Mouse (Mus musculus) A20 (cell line): ENCODE data around the gene Zbtb22.
A peak's percentile ranks its signal among the peaks of the same experiment; 100 is the strongest.
"Not testable (repeated sequence)": the region's sequence is repeated elsewhere in the genome, so short reads cannot be mapped to it uniquely, and the experiment has no call there.

ENCODE experiments used
- DNase-seq: peaks from one replicate; pipeline ENCODE4 v3.0.0-alpha.2; 2011; ENCODE audit warnings: low read depth, low spot score

Gene Zbtb22

GRCm38 (mm10) chr17:33903911-33904651 is 11.6 kb upstream of the Zbtb22 start:
- DNase-seq = peak; percentile 62

DNA sequence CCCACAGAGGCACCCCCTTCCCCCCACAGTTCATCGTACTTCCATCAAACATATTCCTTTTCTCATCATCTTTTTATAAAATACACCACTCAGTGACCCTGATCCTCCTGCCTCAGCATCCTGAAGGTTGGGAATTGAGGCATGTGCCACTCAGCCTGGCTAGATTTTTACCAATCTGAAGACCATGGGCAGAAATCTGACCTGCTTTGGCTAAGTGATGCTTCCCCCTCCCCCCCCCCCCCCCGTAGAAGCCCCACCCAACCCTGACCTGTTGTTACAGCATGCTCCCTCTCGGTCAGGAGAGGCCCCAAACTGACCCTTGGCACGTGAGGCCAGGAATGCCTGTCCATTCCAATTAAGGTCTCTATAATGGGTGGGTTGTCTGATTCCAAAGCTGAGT is 10.9 kb upstream of the Zbtb22 start, which contains the start of gene Platr17:
Gene Platr17 (plus strand): TSS at position 301 of the 400 bp plus-strand sequence.
- DNase-seq = not testable (repeated sequence)

DNA sequence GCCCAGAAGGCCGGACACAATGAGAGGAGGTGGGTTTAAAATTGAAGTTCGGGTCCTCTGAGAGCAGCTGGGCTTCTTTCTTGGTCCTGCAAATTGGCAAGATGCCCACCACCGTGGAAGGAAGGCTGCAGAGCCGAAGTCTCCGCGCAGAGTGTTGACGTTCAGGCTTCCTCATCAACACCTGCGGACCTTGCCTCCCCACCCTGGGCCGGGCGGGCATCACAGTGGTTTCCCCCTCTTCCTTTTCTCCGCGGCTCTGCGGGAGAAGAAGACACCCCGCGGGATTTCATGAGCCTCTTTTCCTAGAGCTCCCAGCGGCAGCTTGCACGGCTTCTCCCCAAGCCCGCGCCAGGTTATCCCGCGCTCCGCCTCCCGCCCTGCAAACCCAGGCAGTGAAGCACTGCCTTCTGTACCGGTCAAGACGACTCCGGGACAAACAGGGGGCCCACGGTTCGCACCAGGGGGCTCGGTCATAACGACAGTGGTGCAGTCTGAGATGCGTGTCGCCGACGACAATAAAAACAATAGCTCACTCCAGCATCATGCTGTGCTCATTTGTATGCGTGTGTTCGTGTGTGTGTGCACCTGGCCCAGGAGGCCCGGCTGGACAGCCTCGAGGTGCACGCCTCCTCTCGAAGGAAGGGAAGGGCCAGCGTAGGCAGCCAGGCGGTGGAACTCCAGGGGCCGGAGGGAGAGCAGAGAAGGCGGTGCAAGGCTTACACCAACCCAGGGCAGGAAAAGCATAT is 7.2 kb upstream of the Zbtb22 start:
- DNase-seq = peak; percentile 81

DNA sequence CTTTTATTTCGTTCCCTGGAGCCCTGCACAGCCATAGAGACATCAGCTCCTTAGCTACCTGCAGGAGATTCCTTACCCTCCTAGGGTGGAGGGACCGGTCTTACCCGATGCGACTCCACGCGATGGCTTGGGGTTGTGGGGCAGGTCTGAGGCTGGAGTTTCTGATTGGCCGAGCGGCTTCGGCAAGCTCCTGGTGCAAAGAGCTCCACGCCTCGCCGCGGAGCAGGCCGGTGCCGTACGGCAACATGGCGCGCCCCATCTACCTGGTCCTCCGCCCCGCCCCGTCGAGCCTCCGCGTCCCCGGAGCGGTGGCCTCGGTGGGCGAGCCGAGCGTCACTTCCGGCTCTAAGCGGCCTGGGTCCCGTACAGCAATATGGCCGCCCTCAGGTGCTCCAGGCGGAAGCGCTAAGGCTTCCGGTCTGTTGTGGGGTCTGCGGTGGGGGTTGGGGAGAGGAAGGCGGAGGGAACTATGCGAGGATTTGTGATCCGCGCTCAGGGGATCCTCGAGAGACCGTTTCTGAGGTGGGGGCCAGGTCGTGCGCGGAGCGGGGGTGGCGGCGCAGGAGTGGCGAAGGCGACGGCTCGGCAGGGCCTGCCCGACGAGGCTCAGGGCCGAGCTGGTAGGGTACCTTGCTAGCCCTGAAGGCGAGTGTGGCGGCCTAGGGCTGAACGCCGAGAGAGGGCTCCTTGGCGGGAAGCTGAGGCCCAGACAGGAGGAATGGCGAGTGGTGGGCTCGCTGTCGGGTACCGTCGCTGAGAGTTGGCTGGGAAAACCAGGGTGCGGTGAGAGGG is 6.4 kb upstream of the Zbtb22 start, which contains the start of gene Daxx:
Gene Daxx (plus strand): TSS at position 338 of the 792 bp plus-strand sequence.
- DNase-seq = peak; percentile 100

GRCm38 (mm10) chr17:33909869-33910250 is 5.8 kb upstream of the Zbtb22 start:
- no peak for DNase-seq

GRCm38 (mm10) chr17:33910346-33911051 is 5.2 kb upstream of the Zbtb22 start:
- DNase-seq = peak; percentile 74

GRCm38 (mm10) chr17:33911052-33911812 is 4.5 kb upstream of the Zbtb22 start:
- no peak for DNase-seq

GRCm38 (mm10) chr17:33911813-33912414 is 3.8 kb upstream of the Zbtb22 start:
- DNase-seq = no peak

- no peak for DNase-seq
Measured at GRCm38 (mm10) chr17:33913264-33913663, 2.4 kb upstream of the Zbtb22 start.

DNA sequence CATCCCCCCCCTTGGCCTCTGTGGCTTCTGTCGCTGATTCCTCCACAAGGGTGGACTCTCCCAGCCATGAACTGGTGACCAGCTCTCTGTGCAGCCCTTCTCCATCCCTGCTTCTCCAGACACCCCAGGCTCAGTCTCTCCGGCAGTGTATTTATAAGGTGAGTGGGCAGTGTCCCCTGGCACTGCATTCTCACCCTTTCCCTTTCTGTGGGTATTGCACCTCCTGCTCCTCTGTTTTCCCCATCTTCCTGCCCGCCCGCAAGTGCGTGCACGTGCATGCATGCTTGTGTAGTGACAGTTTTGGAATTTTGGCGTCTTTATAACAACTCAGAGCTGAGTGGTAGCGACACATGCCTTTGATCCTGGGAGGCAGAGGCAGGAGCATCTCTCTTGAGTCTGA is 1.8 kb upstream of the Zbtb22 start:
- no peak for DNase-seq

GRCm38 (mm10) chr17:33914969-33915391 is 724 bp upstream of the Zbtb22 start:
- no peak for DNase-seq

- DNase-seq = no peak
Measured at GRCm38 (mm10) chr17:33916294-33916693, 590 bp downstream of the Zbtb22 start.

- no peak for DNase-seq
Measured at GRCm38 (mm10) chr17:33916847-33917655, 1.3 kb downstream of the Zbtb22 start.

GRCm38 (mm10) chr17:33917656-33918292 is 2.1 kb downstream of the Zbtb22 start:
- no peak for DNase-seq

GRCm38 (mm10) chr17:33918293-33919203 is 2.8 kb downstream of the Zbtb22 start:
- no peak for DNase-seq

DNA sequence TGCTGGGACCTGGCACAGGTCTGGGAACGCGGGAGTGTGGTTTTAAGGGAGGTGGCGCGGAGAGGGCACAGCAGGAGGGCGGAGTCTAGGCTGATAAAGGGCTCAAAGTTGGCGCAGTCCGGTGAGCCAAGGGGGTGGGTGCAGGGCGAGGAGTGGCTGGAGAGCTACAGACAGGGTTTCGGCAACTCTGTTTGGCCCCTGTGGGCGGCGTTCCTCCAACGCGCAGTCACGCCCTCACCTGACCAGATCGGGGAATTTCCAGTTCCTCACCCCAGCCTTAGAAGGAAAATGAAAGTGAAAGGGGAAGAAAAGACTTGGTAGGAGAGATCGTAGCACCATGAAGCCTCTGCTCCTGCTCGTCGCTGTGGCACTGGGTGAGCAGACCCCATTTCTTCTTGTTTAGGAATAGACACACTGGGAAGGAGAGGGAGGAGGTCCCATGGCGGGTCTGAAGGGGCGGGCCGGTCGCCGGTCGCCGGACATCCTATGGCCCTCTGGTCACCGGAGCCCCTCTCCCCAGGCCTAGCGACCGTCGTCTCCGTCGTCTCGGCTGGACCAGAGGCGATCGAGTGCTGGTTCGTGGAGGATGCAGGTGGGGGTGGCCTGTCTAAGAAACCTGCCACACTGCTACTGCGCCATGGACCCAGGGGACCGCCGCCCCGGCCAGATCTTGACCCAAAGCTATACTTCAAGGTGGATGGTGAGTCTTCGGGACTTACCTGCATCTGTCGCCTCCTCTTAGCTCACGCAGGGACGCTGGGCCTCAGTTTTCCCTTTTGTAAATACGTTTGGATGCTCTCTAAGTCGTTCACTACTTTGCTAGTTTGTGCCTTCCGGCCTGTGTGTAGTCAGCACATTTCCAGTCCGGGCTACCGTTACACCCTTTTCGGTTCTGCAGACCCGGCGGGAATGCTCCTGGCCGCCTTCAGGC is 3.9 kb downstream of the Zbtb22 start:
- DNase-seq = peak; percentile 97
